Mouse (Mus musculus) heart, embryonic 15.5 days (tissue): ENCODE measurements around the gene Trove2. TPM values are rescaled to one million over a fixed set of nuclear protein-coding genes. Genes with fewer than 3 reads are reported as not detected.

Experiments
- ATAC-seq: fragments of 200-750 bp; cut with Nextera tagmentation; replicated peaks from 2 replicates; pipeline ENCODE4 v1.8.0; 2017; ENCODE audit warnings: low read depth, moderate TSS enrichment; ENCODE audit not compliant: insufficient number of reproducible peaks, insufficient read depth, low FRiP score
- H3K27ac ChIP-seq: fragments of 300-500 bp; sonication (generic); 2 replicates; pipeline ENCODE4 v1.5.1; 2015; ENCODE audit warnings: mild to moderate bottlenecking, inconsistent platforms
- H3K27me3 ChIP-seq: fragments of 300-500 bp; sonication (generic); 2 replicates; pipeline ENCODE4 v1.6.1; 2015; ENCODE audit warnings: inconsistent platforms
- H3K36me3 ChIP-seq: fragments of 300-500 bp; sonication (generic); 2 replicates; pipeline ENCODE4 v1.6.1; 2015; ENCODE audit warnings: mild to moderate bottlenecking, inconsistent platforms
- H3K4me1 ChIP-seq: fragments of 300-500 bp; sonication (generic); replicated peaks from 2 replicates; pipeline ENCODE4 v1.6.1; 2015; ENCODE audit warnings: inconsistent platforms
- H3K4me2 ChIP-seq: fragments of 300-500 bp; sonication (generic); 2 replicates; pipeline ENCODE4 v1.6.1; 2015; ENCODE audit warnings: inconsistent platforms, mild to moderate bottlenecking, moderate library complexity
- H3K4me3 ChIP-seq: fragments of 300-500 bp; sonication (generic); 2 replicates; pipeline ENCODE4 v1.5.1; 2015; ENCODE audit warnings: mild to moderate bottlenecking, inconsistent platforms
- H3K9ac ChIP-seq: fragments of 300-500 bp; sonication (generic); 2 replicates; pipeline ENCODE4 v1.6.1; 2015; ENCODE audit warnings: mild to moderate bottlenecking, inconsistent platforms
- H3K9me3 ChIP-seq: fragments of 300-500 bp; sonication (generic); replicated peaks from 2 replicates; pipeline ENCODE4 v1.6.1; 2016; ENCODE audit warnings: inconsistent platforms
- WGBS: fragments of 180-500 bp; shearing (Covaris S2); methylation state at CpG from one replicate; pipeline ENCODE4 v1.1.7; 2015; ENCODE audit warnings: mixed read lengths; 5-methylcytosine and 5-hydroxymethylcytosine counted together
- polyA plus RNA-seq: library from polyadenylated mRNA; unstranded; fragments of >200 nt; fragmentation: Nextera tagmentation; extraction: Ambion mirVana; gene quantifications from 2 replicates; pipeline ENCODE4 v1.2.1, GENCODE M21; 2015

Gene Trove2
- polyA plus RNA-seq, result 11.9 and 12.7 TPM in 2 replicates

DNA sequence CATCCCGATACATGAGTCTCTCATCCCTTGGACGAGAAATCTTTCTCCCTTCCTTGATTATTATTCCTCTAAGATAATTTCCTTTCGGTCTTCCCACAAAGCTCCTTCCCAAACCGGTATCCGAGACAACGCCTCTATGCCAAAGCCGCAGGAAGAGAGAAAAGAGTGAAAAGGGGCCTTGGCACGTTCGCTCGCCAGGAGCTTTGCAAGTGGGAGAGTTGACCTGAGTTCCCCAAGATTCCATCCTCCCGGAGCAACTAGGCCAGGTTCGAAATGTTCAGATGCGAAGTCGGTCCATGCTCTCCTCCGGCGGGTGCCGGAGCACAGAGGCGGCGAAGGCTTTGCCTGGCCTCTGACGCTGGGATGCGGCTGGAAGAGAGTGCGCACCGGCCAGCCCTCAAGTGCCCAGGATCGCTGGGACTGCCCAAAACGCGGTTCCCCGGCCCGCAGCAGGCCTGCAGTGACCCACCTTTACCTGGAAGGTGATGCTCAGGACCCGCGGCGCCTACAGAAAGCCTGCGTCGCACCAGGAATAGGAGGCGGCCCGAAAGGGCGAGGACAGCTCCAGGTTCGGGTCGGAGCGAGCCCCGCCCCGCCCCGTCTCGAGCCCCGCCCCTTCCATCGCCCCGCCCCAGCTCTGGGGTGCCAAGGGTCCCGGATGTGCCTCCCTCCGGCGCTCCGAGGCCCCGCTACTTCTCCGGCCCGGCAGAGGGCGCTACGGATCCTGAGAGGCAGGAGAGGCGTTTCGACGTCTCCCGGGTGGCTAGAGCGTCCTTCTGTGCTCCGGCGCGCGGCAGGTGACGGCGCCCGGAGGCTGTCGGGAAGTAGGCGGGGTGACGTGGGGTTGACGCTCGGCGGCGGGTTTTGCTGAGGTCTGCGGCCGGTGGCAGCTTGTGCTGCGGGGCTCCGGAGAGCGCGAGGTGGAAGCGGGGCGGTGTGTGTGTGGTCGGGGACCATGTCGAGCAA is at the start of gene Trove2, which contains the start of gene Uchl5:
Gene Trove2 (minus strand): TSS at position 623 of the 966 bp plus-strand sequence.
Gene Uchl5 (plus strand): TSS at position 827 of the 966 bp plus-strand sequence.
- Histone ChIP-seq H3K9ac (peak within 1 kb of the TSS; percentile 86), H3K36me3 (0 out of 2 replicates have a peak, but pooled peaks cover 3% of the 10 kb centered on the region), H3K4me1 (peaks cover 18% of the 10 kb centered on the region), H3K4me3 (peak within 1 kb of the TSS; percentile 87), H3K27ac (peak within 1 kb of the TSS; percentile 82), H3K27me3 (no peaks in the 10 kb centered on the region), H3K4me2 (peak within 1 kb of the TSS; percentile 84), H3K9me3 (no peaks in the 10 kb centered on the region)
- WGBS, result under 1% methylated on average over 84 of the region's 84 CpGs
- peak; percentile 94 for ATAC-seq

DNA sequence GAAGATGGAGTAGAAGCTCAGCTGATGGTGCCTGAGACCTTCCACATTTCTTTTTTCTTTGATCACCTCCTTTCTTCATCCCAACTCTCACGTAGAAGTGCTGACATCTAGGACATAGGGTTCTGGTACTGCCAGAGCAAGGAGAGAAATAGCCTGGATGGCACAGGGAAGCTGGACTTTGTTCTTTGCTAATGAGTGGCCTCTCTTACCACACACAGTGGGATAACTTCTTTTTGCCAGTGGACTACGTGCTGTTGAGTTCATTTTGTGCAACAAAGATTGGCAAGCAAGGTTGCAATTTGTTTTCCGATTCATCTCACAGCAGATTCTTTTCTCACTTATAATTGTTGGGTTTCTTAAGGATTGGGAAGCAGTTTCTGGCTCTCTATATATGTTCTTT is 45.8 kb upstream of the Trove2 start:
- Histone ChIP-seq H3K4me2 (no peak overlapping the region), H3K4me1 (0 out of 2 replicates have a peak, but pooled peaks cover 2% of the 10 kb centered on the region), H3K4me3 (no peak overlapping the region), H3K27ac (no peak overlapping the region), H3K9ac (no peak overlapping the region), H3K27me3 (no peaks in the 10 kb centered on the region), H3K36me3 (no peaks in the 10 kb centered on the region), H3K9me3 (no peaks in the 10 kb centered on the region)
- 82% methylated on average over 3 of the region's 3 CpGs for WGBS
- ATAC-seq, result no peak

DNA sequence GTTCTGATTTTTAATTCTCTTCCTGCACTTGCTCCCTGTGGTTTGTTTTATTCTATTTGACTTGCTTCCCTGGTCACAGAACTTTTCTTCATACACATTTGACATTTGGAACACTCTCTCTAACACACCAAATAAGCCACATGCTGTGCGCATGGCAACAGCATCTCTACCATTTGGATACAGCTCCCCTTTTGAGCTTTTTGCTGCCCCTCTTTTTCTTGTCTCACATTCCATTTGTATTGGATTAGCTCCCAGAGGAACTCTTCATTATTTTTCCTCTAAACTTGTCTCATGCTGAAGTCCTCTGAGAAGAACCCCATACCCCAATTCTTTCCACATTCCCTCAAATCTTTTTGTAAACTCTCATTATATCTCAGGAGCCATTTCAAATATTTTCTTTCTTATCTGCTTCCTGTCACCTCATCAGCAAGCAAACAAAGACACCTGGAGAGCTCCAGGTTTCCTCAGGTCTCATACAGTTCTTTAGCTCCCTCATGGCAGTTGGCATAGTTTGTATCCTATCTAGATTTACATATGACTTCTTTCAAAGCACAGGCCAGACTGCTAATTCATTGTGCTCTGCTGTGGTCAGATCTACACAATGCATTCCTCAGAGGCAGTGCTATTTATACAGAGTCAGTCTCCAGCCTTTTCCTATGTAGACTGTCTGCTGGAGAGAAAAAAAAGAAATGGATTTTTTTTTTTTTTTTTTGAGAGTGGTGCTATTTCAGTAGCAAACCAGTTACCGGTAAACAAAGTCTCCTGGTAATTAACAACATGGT is 43.4 kb upstream of the Trove2 start:
- H3K36me3 ChIP-seq, result no peaks in the 10 kb centered on the region
- peak overlapping the region; percentile 44; the same call in 1 of the 2 replicates for H3K27ac ChIP-seq
- WGBS, result 67% methylated on average over 2 of the region's 2 CpGs

DNA sequence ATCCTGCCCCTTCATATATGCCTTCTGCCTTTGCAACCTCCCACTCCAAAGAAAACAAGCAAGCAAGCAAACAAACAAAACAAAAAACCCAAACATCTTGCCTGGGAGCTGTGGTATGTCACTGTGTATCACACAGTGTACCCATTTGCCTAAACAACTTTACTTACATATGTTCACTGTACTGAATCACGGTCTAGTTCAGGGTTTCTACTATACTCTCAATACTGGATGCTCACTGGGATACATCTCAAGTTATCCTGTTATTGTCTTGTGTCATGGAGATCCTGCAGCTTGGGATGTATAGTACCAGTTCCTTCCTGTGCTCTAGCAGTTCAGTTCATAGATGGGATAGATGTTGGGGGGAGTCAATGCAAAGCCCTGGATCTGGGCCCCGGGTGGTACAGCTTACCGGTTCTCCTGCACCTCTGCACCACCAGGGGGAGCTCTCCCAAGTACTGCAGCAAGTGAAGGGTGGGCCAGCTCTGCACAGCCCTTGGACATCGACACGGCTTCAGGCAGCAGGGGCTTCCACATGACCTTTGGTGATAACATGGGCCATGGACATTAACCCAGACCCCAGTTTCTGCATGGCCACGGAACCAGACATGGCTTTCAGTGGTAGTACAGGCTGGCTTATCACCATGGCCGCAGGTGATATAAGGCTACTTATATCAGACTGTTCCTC is 37.0 kb upstream of the Trove2 start:
- Histone ChIP-seq H3K9ac (no peak overlapping the region), H3K9me3 (no peaks in the 10 kb centered on the region), H3K4me1 (peaks cover 2% of the 10 kb centered on the region), H3K36me3 (no peaks in the 10 kb centered on the region), H3K27me3 (no peaks in the 10 kb centered on the region), H3K4me2 (no peak overlapping the region), H3K4me3 (no peak overlapping the region), H3K27ac (no peak overlapping the region)
- ATAC-seq, result peak; percentile 66; the same call in 1 of the 2 replicates
- WGBS, result 38% methylated on average over 7 of the region's 7 CpGs

More for the DNA sequence above, 43.4 kb upstream of the Trove2 start:
- Histone ChIP-seq H3K9ac (no peak overlapping the region), H3K27me3 (no peaks in the 10 kb centered on the region), H3K9me3 (no peaks in the 10 kb centered on the region), H3K4me1 (0 out of 2 replicates have a peak, but pooled peaks cover 2% of the 10 kb centered on the region), H3K4me2 (no peak overlapping the region), H3K4me3 (no peak overlapping the region)
- ATAC-seq, result 0 out of 2 replicates have a peak, but pooled peaks have one; percentile 31

DNA sequence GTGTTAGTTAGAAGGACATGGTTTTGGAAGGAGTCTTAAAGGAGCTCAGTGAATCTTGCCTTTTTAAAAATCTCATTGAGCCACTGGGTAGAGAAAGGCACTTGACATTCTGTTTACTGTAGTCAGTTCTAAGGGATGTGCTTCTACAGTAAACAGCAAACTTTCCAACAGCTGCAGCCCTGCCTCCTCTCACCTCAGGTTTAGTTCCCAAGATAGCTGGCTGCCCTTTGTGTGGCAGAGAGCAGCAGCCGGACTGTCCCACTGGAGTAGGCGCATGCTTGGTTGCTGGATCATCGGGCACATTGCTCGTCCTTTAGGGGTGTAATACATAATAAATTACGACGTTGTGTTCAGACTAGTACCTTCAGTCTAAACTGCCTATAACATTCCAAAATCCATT is 32.2 kb upstream of the Trove2 start:
- ATAC-seq, result no peak

DNA sequence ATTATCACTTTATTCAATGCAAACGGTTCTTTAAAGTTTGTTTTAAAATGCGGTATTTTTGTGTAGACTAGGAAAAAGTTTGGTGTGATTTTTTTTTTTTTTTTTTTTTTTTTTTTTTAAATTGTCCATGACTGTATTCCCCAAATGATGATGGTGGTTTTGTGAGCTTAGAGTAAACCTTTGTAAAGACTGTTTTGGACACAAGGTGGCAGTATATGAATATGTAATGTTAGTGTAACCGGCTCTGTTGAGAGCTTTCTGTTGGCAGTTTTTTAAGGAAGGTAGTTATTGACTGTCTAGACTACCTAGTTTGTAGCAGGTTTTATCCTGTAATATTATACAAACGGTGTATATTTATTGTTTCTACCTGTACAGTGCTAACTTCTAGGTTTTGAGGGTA is 26.7 kb upstream of the Trove2 start:
- ATAC-seq, result no peak; the same call in 1 of the 2 replicates

More for the DNA sequence above, 32.2 kb upstream of the Trove2 start:
- H3K27ac ChIP-seq, result no peak overlapping the region
- no peaks in the 10 kb centered on the region for H3K27me3 ChIP-seq
- peaks cover 2% of the 10 kb centered on the region for H3K4me1 ChIP-seq
- H3K9ac ChIP-seq, result no peak overlapping the region
- no peaks in the 10 kb centered on the region for H3K36me3 ChIP-seq
- no peak overlapping the region for H3K4me3 ChIP-seq
- WGBS, result 77% methylated on average over 6 of the region's 6 CpGs
- H3K4me2 ChIP-seq, result no peak overlapping the region
- H3K9me3 ChIP-seq, result no peaks in the 10 kb centered on the region

DNA sequence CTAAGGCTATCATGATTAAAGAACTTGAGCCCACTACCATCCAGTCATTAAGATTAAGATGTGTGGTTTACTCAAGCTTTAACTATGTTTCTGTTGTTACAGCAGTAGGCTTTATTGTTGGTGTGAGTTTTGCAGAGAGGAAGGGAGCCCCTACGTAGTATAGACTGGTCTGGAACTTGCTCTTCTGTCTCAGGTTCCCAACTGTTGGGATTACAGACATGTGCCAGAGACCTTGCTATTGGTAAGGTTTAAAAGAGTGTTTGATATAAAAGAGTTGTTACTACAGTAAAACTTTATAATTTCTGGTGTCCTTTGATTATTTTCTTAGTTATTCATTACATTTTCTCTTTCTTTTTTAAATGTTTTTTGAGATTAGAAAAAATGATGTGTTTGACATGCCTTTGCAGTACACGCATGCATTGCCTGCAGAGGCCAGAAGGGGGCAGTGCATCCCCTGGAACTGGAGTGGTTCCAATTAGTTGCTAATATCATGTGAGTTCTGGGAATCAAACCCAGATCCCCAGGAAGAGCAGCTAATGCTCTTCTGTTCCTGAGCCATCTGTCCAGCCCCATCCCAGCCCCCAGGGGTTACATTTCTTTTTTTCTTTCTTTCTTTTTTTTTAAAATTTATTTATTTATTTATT is 11.8 kb upstream of the Trove2 start:
- no peak for ATAC-seq

More for the DNA sequence above, 26.7 kb upstream of the Trove2 start:
- H3K36me3 ChIP-seq, result no peaks in the 10 kb centered on the region
- no peaks in the 10 kb centered on the region for H3K9me3 ChIP-seq
- H3K4me3 ChIP-seq, result no peak overlapping the region
- H3K4me1 ChIP-seq, result no peaks in the 10 kb centered on the region
- H3K27me3 ChIP-seq, result no peaks in the 10 kb centered on the region
- WGBS, result 26% methylated on average over 4 of the region's 4 CpGs
- H3K4me2 ChIP-seq, result no peak overlapping the region
- no peak overlapping the region for H3K27ac ChIP-seq
- H3K9ac ChIP-seq, result no peak overlapping the region

DNA sequence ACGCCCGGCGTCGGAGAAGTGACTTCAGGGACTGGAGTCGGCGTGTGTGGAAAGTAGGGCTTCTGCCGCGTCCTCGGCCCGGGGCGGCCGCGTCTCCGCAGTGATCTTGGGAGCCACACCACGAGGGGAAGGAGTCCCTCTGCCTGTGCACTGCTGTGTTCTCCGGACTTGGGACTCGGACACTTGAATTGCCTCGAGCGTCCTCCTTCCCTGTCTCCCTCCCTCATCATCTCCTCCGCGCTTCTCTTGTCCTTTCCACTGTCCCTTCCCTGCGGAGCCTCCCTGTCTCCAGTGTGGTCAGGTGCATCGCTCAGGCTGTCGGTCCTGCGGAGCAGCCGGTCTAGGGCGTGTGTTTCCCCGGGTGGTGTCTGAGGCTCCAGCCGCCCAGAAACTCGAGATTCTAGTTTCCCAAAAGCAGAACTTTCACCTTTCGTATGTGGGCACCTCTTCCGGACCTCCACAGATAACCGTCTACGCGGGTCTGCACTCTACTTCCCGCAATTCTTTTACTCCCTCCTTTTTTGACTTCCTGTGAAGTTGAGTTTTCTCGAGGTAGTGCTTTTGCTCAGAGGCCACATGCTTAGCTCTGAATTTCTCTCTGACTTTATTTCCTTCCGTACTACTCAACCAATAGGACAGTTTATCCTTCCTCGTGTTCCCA is 820 bp upstream of the Trove2 start:
- WGBS, result under 1% methylated on average over 39 of the region's 39 CpGs
- peak overlapping the region; percentile 86 for H3K9ac ChIP-seq
- H3K36me3 ChIP-seq, result 0 out of 2 replicates have a peak, but pooled peaks cover 3% of the 10 kb centered on the region
- H3K27ac ChIP-seq, result peak overlapping the region; percentile 82
- no peaks in the 10 kb centered on the region for H3K9me3 ChIP-seq
- H3K4me2 ChIP-seq, result peak overlapping the region; percentile 84
- H3K4me1 ChIP-seq, result peaks cover 18% of the 10 kb centered on the region
- ATAC-seq, result peak; percentile 2; the same call in 1 of the 2 replicates
- peak overlapping the region; percentile 87 for H3K4me3 ChIP-seq
- H3K27me3 ChIP-seq, result no peaks in the 10 kb centered on the region

More for the DNA sequence above, 11.8 kb upstream of the Trove2 start:
- 75% methylated on average over 2 of the region's 2 CpGs for WGBS
- no peaks in the 10 kb centered on the region for H3K9me3 ChIP-seq
- no peaks in the 10 kb centered on the region for H3K36me3 ChIP-seq
- H3K4me3 ChIP-seq, result no peak overlapping the region
- H3K27ac ChIP-seq, result no peak overlapping the region
- no peak overlapping the region for H3K4me2 ChIP-seq
- H3K9ac ChIP-seq, result no peak overlapping the region
- H3K4me1 ChIP-seq, result no peaks in the 10 kb centered on the region
- H3K27me3 ChIP-seq, result no peaks in the 10 kb centered on the region

DNA sequence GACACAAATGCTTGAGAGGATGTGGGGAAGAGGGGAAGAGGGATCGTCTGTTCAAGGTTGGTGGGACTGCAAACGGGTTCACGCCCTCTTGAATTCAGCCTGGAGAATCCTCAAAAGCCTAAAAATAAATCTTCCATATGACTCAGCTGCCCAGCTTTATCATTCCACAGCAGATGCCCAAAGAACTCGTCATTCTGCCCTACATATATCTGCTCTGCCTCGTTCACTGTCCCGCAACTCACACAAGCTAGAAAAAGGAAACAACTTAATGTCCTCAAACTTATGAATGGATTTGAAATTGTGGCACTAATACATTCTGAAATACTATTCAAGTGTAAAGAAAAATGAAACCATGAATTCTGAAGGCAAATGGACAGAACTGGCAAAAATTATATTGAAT is 3.0 kb downstream of the Trove2 start:
- Histone ChIP-seq H3K4me2 (peak overlapping the region; percentile 43), H3K4me1 (peaks cover 18% of the 10 kb centered on the region), H3K27ac (no peak overlapping the region), H3K27me3 (no peaks in the 10 kb centered on the region), H3K9ac (no peak overlapping the region), H3K4me3 (no peak overlapping the region), H3K9me3 (no peaks in the 10 kb centered on the region), H3K36me3 (peaks cover 8% of the 10 kb centered on the region; the same call in 1 of the 2 replicates)
- ATAC-seq, result no peak
- 26% methylated on average over 6 of the region's 6 CpGs for WGBS

DNA sequence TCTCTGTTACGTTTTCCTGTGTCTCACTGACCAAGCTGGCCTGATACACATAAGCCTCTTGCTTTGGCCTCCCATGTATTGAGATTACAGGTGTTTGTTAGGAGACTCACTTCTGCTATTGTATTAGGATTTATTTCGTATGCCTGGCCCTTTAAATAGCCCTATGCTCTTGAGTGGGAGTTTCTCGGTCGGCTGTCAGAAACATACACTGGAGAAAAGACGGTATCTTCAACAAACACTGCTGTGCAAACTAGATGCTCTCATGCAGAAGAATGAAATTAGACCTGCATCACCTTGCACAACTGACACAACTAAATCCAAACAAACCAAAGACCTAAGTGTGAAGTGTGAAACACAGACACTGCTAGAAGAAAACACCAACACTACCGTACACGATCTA is 3.8 kb downstream of the Trove2 start:
- Histone ChIP-seq H3K9me3 (no peaks in the 10 kb centered on the region), H3K27me3 (no peaks in the 10 kb centered on the region), H3K4me3 (peak overlapping the region; percentile 19; the same call in 1 of the 2 replicates), H3K27ac (no peak overlapping the region), H3K36me3 (peaks cover 8% of the 10 kb centered on the region; the same call in 1 of the 2 replicates), H3K4me1 (peaks cover 12% of the 10 kb centered on the region), H3K9ac (no peak overlapping the region), H3K4me2 (peak overlapping the region; percentile 31)
- no peak for ATAC-seq
- WGBS, result 45% methylated on average over 7 of the region's 7 CpGs
